Mouse (Mus musculus) hindbrain, embryonic 16.5 days (tissue): ENCODE results near the gene Pax3. TPM values are rescaled to one million over a fixed set of nuclear protein-coding genes. Genes with fewer than 3 reads are reported as not detected.

Experiments used
- ATAC-seq: fragments of 200-750 bp; cut with Nextera tagmentation; 2 replicates; pipeline ENCODE4 v1.8.0; 2017; ENCODE audit warnings: moderate TSS enrichment, moderate library complexity
- H3K27ac ChIP-seq: fragments of 300-500 bp; sonication (generic); 2 replicates; pipeline ENCODE4 v1.5.1; 2014; ENCODE audit warnings: low read depth, mild to moderate bottlenecking, control low read depth, low read length, moderate library complexity
- H3K27me3 ChIP-seq: fragments of 300-500 bp; sonication (generic); replicated peaks from 2 replicates; pipeline ENCODE4 v1.6.1; 2014; ENCODE audit warnings: low read length; ENCODE audit not compliant: control insufficient read depth, insufficient read depth
- H3K36me3 ChIP-seq: fragments of 300-500 bp; sonication (generic); 2 replicates; pipeline ENCODE4 v1.6.1; 2014; ENCODE audit warnings: mild to moderate bottlenecking, low read length, moderate library complexity, mixed read lengths; ENCODE audit not compliant: control insufficient read depth, insufficient read depth
- H3K4me1 ChIP-seq: fragments of 300-500 bp; sonication (generic); 2 replicates; pipeline ENCODE4 v1.6.1; 2014; ENCODE audit warnings: low read depth, low read length; ENCODE audit not compliant: control insufficient read depth, insufficient read depth
- H3K4me2 ChIP-seq: fragments of 300-500 bp; sonication (generic); 2 replicates; pipeline ENCODE4 v1.6.1; 2014; ENCODE audit warnings: mild to moderate bottlenecking, low read length, control low read depth, moderate library complexity
- H3K4me3 ChIP-seq: fragments of 300-500 bp; sonication (generic); 2 replicates; pipeline ENCODE4 v1.5.1; 2014; ENCODE audit warnings: mild to moderate bottlenecking, low read length, control low read depth, moderate library complexity
- H3K9ac ChIP-seq: fragments of 300-500 bp; sonication (generic); 2 replicates; pipeline ENCODE4 v1.6.1; 2014; ENCODE audit warnings: low read depth, mild to moderate bottlenecking, control low read depth, low read length, moderate library complexity
- H3K9me3 ChIP-seq: fragments of 300-500 bp; sonication (generic); 2 replicates; pipeline ENCODE4 v1.6.1; 2014; ENCODE audit warnings: mild to moderate bottlenecking, low read length, moderate library complexity; ENCODE audit not compliant: control insufficient read depth
- WGBS: fragments of 180-500 bp; shearing (Covaris S2); extraction: QIAGEN DNeasy Blood & Tissue Kit; methylation state at CpG from one replicate; pipeline ENCODE4 v1.1.7; 2014; 5-methylcytosine and 5-hydroxymethylcytosine counted together
- polyA plus RNA-seq: library from polyadenylated mRNA; unstranded; fragments of >200 nt; fragmentation: Nextera tagmentation; extraction: Ambion mirVana; gene quantifications from 2 replicates; pipeline ENCODE4 v1.2.1, GENCODE M21; 2015

Pax3 gene
- polyA plus RNA-seq, 1 experiment from 2014 or later, result 11.7 TPM

DNA sequence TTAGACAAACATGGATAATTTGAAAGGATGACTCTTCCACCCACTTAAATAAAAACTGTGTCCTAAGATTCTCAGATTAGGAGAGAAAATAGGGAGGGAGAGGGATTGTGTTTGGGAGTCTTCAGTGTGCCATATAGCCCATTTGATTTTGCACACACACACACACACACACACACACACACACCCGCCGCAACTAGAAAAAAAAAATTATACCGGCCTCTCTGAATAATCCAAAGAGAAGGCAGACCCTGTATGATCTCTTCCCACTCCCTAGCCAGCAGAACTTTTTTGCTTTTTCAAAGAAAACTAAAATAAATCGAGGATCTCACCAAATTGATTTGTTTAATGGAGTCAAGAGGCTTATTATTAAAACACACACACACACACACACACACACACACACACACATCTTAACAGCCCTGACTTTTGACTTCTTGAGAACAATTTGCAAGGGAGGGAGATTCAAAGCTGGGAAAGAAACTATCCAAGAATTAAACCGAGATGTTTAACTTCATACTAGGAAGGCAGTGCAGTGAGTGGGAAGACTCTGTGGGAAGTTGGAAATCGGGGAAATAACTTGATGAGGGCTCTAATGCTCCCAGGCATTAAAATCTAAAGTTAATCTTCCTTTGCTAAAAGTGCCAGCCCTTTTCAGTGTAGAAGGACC lies 2.4 kb downstream of the Pax3 start:
- Histone ChIP-seq H3K4me2 (peak overlapping the region; percentile 0; the same call in 1 of the 2 replicates), H3K9me3 (no peaks in the 10 kb centered on the region), H3K9ac (no peak overlapping the region), H3K4me1 (peaks cover 3% of the 10 kb centered on the region), H3K27ac (no peak overlapping the region), H3K36me3 (no peaks in the 10 kb centered on the region), H3K4me3 (peak overlapping the region; percentile 43), H3K27me3 (peaks cover 39% of the 10 kb centered on the region)
- ATAC-seq, result no peak
- WGBS, result 9% methylated on average over 6 of the region's 6 CpGs

DNA sequence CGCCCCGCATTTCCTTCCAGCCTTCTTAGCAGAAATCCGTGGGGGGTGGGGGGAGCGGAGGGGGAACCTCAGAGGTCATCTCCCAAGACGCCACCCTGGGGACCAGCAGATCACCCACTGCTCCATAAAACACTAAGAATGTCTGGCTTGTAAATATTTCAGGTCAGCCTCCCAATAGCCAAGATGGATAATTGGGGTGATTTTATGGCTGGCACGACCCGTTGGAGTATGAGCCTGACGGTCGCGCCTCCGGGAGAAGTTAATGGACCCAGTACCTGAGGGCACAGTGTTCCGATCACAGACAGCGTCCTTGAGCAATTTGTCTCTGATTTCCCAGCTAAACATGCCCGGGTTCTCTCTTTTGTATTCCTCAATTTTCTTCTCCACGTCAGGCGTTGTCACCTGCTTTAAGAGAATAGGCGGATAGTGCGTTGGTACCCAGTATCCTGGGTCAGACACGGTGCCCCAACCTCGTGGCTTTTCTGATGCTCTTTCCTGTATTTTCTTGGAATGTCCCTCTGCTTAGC lies 3.4 kb downstream of the Pax3 start:
- Histone ChIP-seq H3K27ac (no peak overlapping the region), H3K9me3 (no peaks in the 10 kb centered on the region), H3K4me2 (peak overlapping the region; percentile 40), H3K4me1 (peaks cover 9% of the 10 kb centered on the region), H3K36me3 (no peaks in the 10 kb centered on the region), H3K9ac (no peak overlapping the region), H3K4me3 (peak overlapping the region; percentile 24), H3K27me3 (peaks cover 30% of the 10 kb centered on the region)
- no peak for ATAC-seq
- 2% methylated on average over 20 of the region's 20 CpGs for WGBS

DNA sequence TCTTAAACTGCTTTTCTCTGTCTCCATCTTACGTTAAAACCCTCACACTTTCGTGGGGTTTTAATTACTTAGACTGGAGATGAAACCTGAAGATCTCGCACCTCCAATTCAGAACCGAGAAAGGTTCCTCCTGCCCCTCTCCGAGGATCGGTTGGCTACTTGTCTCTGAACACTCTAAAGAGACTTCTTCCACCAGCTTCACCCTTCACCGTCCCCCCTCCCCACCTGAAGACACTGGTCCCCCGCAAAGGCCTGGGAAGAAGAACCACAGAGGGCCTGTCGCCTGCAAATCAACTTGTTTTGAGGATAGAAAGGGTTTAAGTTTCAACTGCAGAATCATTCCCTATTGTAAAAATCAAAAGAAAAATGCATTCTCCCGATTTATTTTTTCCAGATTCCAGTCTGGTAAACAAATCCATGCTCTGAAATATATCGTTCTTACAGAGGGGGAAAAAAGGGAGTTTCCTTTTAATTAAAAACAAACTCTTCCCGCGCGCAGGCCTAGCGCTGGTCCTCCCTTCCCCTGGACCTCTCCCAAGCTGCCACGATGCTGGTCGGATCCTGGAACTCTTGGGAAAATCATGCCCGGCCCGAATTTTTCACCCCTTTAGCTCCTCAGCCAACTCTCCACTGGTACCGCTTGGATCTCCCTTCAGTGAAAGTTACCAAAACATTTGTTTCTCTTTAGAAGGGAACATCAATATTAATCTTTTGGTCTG lies 4.0 kb downstream of the Pax3 start:
- WGBS, result 5% methylated on average over 20 of the region's 20 CpGs
- Histone ChIP-seq H3K36me3 (no peaks in the 10 kb centered on the region), H3K27me3 (peaks cover 26% of the 10 kb centered on the region), H3K4me3 (peak overlapping the region; percentile 24), H3K27ac (peak overlapping the region; percentile 14; the same call in 1 of the 2 replicates), H3K9me3 (no peaks in the 10 kb centered on the region), H3K4me2 (peak overlapping the region; percentile 40), H3K9ac (peak overlapping the region; percentile 45), H3K4me1 (peaks cover 9% of the 10 kb centered on the region)
- no peak for ATAC-seq

DNA sequence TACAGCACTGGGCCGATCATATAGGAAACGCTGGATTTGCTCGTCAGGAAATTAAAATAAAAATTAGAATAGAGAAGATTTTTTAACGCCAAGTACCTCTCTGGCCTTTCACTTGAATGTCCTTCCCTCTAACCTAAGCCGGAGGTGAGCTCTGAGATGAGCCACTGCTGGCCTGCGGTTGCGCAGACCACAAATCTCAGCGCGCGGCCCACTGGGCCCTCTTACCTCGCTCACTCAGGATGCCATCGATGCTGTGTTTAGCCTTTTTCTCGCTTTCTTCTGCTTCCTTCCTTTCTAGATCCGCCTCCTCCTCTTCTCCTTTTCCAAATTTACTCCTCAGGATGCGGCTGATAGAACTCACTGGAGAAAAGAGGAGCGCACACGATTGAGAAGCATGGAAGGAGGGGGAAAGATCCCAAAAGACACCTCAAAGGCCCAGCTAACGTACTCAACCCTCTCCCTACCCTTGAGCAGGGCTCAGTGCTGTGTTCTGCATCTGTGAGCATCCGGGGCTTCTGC lies 4.7 kb downstream of the Pax3 start:
- Histone ChIP-seq H3K4me2 (peak overlapping the region; percentile 40), H3K27me3 (peaks cover 26% of the 10 kb centered on the region), H3K36me3 (no peaks in the 10 kb centered on the region), H3K9me3 (no peaks in the 10 kb centered on the region), H3K4me3 (peak overlapping the region; percentile 24), H3K27ac (peak overlapping the region; percentile 14; the same call in 1 of the 2 replicates), H3K9ac (peak overlapping the region; percentile 45), H3K4me1 (peaks cover 9% of the 10 kb centered on the region)
- no peak for ATAC-seq
- 13% methylated on average over 19 of the region's 19 CpGs for WGBS

DNA sequence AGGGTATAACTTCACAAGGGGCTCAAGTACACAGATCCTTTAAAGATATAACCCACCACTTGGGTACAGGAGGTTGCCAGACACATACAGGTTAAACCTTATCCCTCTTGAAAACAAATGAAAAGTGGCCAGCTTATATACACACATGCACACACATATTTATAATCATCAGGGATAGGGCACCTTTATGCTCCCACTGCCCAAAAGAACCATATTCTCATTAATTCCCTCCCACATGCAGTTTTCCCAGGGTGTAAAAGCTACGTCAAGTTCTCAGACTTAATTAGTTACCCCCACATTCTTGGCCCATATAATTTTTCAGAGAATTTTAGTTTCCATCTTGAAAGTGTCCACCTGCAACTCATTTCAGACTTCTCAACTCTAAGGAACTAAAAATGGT lies 5.2 kb downstream of the Pax3 start:
- Histone ChIP-seq H3K4me1 (peaks cover 9% of the 10 kb centered on the region), H3K4me2 (peak overlapping the region; percentile 39), H3K27me3 (peaks cover 26% of the 10 kb centered on the region), H3K27ac (peak overlapping the region; percentile 48; the same call in 1 of the 2 replicates), H3K9me3 (no peaks in the 10 kb centered on the region), H3K36me3 (no peaks in the 10 kb centered on the region), H3K9ac (no peak overlapping the region), H3K4me3 (peak overlapping the region; percentile 6; the same call in 1 of the 2 replicates)
- ATAC-seq, result no peak
- 48% methylated on average over 1 of the region's 1 CpGs for WGBS

DNA sequence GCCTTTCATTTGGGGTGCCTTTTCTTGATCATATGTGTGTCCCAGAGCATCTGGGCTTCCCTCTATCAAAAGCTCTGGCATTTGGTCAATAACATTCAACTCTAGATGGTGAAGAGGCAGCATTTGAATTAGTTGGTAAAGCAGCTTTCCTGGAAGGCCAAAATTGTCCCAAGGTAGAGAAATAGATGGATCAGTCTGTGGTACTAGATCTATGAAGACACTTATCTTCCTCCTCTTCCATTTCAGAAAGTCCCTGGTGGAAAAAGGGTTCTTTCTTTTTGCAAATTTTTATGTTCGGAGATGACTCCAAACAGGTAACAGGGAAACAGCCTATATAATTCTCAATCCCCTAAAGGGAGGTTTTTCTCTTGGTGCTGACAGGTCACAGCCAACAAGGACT lies 5.6 kb downstream of the Pax3 start:
- Histone ChIP-seq H3K27ac (peak overlapping the region; percentile 63; the same call in 1 of the 2 replicates), H3K4me1 (peaks cover 9% of the 10 kb centered on the region), H3K27me3 (peaks cover 26% of the 10 kb centered on the region), H3K4me3 (peak overlapping the region; percentile 6; the same call in 1 of the 2 replicates), H3K9ac (no peak overlapping the region; the same call in 1 of the 2 replicates), H3K9me3 (no peaks in the 10 kb centered on the region), H3K36me3 (no peaks in the 10 kb centered on the region), H3K4me2 (peak overlapping the region; percentile 39)
- 48% methylated on average over 1 of the region's 1 CpGs for WGBS
- ATAC-seq, result no peak

DNA sequence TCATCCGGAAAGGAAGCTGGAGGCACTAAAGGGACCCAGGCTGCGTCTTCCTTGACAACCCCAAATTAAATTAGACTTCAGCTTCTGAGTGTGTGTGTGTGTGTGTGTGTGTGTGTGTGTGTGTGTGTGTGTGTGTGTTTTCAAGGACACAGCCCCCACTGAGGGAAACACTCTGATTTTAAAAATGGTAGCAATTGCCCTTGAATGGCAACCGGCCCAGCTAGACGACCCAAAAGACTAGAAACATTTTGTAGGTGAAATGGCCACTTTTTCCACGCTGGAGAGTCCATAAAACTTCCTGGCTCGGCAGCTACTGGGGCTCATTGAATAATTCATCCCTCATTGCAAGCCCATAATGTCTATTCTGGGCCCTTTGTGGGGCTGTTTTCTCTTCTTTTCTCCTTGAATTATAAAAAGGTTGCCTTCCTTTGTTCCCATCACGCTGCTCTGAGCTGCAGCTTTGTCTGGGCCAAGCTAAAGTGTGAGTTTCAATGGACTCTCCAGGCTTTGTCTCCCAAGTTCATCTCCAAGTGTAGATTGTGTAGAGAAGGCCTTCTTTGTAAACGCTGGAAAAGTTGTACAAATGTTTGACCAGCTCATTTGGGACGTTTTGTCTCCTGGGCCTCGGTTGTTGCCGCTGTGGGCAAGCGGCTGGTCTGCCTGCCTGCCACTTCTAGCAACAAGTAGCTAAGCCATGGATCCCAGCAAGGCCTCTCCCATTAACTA lies 6.4 kb downstream of the Pax3 start:
- Histone ChIP-seq H3K9ac (no peak overlapping the region), H3K27ac (peak overlapping the region; percentile 63; the same call in 1 of the 2 replicates), H3K4me1 (peaks cover 9% of the 10 kb centered on the region), H3K27me3 (peaks cover 29% of the 10 kb centered on the region), H3K4me2 (peak overlapping the region; percentile 59), H3K9me3 (no peaks in the 10 kb centered on the region), H3K36me3 (no peaks in the 10 kb centered on the region), H3K4me3 (0 out of 2 replicates have a peak overlapping the region, but pooled peaks have one; percentile 3)
- 9% methylated on average over 12 of the region's 12 CpGs for WGBS
- peak; percentile 81 for ATAC-seq

DNA sequence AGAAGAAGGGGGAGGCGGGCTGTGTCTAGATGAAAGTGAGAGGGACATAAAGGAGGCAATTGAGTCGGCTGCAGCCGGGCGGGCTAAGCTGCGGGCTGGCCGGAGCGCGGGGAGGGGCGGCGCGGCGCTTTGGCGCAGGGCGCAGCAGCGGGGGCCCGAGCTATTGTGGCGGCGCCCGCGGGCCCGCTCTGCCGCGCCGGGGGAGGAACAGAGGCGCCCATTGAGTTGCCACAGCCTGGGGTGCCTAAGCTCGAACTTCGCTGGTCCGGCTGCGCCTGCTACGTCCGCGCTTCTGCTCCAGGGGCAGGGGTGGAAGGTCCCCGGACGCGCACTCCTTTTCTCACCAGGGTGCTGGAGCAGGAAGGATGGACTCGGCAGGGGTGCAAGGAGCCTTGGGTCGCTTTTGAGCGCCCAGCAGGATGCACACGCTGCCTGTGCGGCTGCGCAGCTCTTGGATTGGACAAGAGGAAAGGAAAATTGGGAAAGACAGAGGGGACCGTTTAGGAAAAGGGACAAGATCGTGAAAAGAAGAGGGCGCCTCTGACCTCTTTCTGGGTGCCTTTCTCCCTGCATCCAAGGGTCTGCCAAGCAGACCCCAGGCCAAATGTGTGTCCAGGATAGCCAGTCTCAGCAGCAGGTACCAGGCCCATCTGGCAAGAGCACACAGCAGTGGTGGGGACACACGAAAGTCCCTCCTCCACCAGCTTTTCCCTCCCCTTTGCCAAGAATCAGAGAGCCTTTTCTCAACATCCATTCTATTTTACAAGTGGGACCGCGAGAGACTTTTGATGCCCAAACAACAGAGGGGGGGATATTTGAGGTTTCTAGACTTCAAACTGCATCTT lies 7.2 kb downstream of the Pax3 start:
- Histone ChIP-seq H3K27me3 (peaks cover 29% of the 10 kb centered on the region), H3K4me2 (peak overlapping the region; percentile 59), H3K4me3 (peak overlapping the region; percentile 40), H3K9me3 (no peaks in the 10 kb centered on the region), H3K36me3 (no peaks in the 10 kb centered on the region), H3K27ac (peak overlapping the region; percentile 79), H3K9ac (peak overlapping the region; percentile 42), H3K4me1 (peaks cover 9% of the 10 kb centered on the region)
- under 1% methylated on average over 37 of the region's 47 CpGs for WGBS
- peak; percentile 82 for ATAC-seq
